Mouse (Mus musculus) megakaryocyte, adult 5-6 weeks (primary cell): ENCODE measurements around the gene B4galt2. TPM values are rescaled to one million over a fixed set of nuclear protein-coding genes. Genes with fewer than 3 reads are reported as not detected.

Experiments used
- ATAC-seq: 2 replicates; pipeline ENCODE4 v1.8.0; 2016; ENCODE audit warnings: mild to moderate bottlenecking, inconsistent platforms; ENCODE audit not compliant: poor library complexity, severe bottlenecking
- total RNA-seq, 2 experiments: library from RNA; stranded (forward) in 1 of 2; stranded (reverse) in 1 of 2; fragments of 153-499, 151-499 nt in 1 of 2; fragments of 221-1000, 200-1000 nt in 1 of 2; gene quantifications; 2 replicates each; pipeline versions ENCODE4 v1.2.3 to v1.2.4; 2015 to 2017

Gene B4galt2
- total RNA-seq, 2 experiments from 2014 or later, result not detected

DNA sequence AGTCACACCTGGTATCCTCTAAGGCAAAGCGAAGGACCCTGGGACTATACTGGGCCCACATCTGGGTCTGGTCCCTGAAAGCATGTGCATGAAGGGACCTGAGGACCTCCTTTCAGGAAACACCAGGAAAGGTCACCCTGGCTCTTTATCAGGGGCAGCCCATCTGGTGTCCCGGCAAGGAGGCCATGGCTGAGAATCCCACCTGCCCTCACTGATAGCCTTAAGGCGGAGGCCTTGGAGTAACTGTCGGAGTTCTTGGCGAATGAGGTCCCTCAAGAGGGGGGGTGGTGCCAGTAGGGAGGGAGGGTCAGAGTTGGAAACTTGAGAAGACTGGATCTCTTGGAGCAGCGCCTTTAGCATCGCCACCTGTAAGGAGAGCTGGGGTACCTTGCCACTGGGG, 11.5 kb downstream of the B4galt2 start:
- ATAC-seq, result no peak

DNA sequence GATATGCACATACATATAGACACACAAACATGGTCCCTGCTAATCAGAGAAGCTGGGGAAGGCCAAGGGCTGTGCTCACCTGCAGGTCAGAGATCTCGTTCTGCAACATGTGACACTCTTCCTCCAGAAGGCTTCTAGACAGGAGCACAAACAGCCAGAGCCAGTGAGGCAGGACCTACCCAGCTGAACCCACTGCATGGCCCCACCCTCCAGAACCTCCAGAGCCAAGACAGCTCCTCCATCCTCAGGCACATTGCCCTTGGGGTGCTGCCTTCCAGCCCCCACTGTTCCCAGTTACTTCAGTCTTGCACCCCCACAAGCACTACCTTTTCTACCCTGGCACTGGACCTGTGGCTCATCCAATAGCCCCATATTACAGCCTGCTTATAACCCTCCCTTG, 12.8 kb downstream of the B4galt2 start:
- ATAC-seq, result no peak

DNA sequence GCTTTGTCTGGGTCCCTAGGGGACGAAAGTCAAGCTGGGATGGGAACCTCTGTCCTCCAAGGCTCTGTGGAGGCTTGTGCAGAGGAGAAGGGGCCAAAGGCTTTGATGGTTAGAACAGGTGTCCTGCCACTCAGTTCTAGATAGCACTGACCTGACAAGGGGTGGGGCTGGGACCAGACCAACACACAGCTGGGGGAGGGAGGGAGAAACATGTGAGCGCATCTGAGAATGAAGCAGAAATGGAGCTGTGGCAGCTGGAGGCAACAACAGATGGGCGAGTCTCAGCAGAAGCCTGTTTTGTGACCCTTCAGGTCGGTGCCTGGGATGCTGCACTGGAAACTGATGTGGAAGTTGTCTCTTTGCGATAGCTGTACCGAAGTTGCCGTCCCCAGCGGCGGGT, 14.0 kb downstream of the B4galt2 start:
- ATAC-seq, result no peak

DNA sequence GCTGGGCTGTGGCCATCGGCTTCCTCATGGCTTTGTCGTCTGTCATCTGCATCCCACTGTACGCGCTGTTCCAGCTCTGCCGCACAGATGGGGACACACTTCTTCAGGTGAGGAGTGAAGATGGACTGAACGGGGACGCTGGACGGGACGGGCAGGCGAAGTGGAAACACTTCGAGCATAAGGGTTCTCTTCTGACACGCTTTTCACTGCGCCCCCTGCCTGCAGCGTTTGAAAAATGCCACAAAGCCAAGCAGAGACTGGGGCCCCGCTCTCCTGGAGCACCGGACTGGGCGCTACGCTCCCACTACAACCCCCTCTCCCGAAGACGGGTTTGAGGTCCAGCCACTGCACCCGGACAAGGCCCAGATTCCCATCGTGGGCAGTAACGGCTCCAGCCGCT, 15.5 kb downstream of the B4galt2 start:
- ATAC-seq, result peak; percentile 57

DNA sequence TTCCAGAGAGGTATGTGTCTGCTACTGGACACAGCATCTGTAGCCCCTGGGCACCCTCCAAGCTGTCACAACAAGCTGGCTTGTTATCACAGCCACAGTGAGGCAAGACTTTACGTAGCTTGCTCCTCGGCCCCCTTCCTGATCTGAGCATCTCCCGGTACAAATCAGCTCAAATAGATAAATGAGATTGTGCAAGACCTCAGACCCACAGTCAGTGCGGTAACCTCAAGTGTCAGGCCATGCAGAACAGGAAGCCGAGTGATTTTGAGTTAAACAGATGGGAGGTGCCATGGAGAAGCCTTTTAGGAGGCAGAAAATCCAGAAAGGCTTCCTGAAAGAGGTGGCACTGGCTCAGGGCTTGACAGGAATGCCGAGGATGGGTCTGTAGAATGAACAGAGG, 16.3 kb downstream of the B4galt2 start:
- peak; percentile 55 for ATAC-seq

DNA sequence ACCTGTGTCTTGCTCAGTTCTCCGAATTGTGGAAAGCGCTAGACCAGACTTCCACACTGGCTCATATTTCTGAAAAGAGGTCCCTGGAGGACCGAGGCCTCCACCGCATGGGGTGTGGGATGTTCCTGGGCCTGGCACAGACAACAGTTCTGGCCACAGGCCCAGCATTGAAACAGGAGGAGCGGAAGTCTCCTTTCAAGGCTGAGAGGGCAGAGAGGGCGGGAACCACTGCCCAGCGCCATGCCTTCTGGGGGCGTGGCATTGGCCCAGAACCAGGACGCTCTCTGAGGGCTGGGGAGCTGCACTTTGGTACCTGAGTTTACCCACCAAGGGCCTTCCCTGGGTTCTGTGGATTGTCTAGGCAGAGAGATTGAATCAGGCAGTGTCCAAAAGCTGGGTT, 17.2 kb downstream of the B4galt2 start:
- ATAC-seq, result peak; percentile 51

DNA sequence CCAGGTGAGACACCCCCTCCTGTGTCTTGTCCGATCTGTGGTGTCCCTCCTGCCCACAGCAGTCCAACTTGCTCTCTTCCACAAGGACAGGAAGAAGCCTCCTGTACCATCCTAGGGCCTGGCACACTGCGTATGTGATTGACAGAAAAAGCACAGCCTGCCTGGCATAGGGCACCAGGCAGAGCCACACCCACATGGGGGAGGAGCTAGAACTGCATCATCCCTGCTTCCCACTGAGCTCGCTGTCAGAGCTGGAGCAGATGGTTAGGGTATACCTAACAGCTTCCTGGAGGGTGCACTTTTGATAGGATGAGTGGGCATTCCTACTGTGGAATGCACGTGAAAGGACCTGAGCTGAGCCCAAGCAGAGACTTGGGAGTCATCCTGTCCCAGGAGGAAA, 20.5 kb downstream of the B4galt2 start:
- ATAC-seq, result peak; percentile 45; the same call in 1 of the 2 replicates

DNA sequence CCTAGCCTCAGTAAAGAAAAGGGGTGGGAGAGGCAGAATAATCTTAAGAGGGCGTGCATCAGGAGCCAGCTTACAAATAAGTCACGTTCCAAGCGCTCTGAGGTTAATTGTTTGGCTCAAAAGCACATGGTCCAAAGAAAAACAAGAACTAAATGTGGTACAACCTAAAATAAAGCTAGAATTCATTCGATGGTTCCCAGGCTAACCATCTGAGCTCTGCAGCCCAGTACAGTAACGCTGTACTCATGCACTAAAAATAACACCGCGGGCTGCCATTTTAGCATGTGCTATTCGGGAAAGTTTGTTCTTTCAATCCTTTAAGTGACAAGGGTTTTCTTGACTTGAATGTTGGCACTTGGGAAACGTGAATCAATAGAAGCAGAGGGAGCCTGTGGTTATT, 22.7 kb downstream of the B4galt2 start:
- no peak for ATAC-seq

DNA sequence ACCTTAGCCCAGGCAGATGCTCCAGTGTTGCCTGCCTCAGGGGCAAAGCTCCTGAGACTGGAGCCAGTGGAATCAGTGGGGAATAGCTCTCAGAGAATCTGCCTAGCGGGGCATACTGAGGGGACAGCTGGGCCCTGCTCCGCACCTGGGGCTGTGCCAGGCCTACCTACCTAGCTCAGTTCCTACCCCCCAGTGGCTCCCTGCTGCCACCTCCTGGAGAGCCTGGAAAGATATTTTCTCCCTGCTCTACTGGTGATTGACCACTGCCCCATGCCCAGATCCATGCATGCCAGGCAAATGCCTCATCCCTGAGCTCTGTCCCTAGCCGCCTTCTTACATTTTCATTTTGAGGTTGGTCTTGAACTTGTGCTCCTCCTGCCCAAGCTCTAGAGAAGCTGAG, 24.5 kb downstream of the B4galt2 start:
- ATAC-seq, result peak; percentile 45; the same call in 1 of the 2 replicates

DNA sequence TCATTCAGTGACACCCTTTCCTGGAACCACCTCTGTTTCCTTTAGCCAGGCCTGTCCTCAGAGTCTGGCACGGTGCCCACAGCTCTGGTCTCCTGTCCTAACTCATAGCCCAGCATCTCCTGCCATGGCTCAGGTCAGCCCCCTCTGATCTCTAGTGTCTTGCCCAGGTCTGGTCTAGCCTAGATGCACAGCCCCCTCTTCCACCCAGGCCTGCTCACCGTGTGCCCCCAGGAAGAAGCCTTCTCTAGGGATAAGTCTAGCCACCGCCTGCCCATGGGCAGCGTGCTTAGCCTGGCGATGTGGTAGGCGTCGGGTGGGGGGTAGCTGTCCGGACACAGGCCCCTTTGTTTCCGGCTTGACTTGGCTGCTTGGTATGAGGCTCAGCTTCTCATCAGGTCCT, 28.1 kb downstream of the B4galt2 start:
- ATAC-seq, result no peak

DNA sequence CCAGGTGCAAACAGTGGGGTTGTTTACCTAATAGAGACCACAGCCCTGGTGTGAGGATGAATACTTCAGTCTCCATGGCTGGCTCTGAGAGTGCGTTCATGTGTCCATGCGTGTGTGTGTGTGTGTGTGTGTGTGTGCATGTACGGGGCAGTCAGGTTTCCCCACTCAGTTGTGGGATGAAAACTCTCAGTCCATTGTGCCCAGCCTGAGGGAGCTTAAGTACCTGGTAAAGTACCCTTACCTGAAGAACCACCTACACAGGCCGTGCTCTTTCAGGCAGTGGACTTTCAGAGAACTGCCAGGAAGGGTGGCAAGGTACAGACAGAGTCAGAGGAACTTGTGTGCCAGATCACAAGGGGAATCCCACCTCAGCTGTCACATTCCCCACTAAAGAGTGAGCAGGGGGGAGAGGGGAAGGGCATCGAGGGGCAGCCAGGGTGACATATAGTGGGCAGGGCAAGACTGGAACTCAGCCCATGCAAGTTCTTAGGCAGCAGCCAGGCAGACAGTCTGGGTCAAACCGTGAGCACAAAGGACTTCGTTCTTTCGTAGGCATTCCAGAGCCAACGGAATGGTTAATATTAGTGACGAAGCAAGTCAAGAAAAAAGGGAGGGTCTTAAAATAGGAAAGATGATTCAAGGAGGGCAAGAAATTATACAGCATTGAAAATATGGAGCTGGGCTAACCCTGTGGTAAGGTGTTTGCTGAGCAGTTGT, 31.0 kb downstream of the B4galt2 start:
- no peak for ATAC-seq

DNA sequence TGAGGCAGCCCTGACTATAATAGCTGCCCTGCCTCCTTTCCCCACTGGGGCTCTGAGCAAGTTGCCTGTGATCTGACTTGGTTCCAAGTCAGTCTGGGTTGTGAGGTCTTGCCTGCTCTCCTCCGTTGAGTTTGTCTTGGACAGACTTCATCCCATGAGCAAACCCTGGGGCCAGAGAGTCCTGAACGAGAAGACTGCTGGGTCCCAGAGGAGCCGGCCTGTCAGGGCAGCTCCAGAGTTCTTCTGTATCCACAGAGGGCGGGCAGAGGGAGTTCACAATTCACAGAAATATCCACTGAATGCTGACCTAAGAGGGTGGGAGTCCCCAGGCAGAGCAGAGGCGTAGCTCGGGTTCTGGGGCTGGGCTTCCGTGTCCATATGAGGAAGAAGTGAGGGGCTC, 32.4 kb downstream of the B4galt2 start:
- no peak for ATAC-seq

DNA sequence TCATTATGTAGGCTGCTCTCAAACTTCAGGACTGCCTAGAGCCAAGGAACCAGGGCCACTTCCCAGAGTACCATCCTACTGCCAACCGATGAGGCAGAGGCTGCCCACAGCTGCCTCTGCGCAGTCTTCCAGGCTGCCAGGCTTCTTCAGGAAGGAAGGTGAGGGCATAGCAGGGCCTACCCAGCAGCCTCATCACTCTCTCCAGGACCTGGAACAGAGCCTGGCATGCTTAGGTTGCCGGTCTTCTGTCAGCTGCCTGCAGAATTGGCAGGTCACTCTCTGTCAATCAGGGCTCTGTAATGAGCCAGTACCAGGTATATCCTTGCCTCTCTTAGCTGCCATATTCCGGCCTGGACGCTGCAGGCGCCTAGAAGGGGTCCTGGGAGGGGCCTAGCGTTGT, 33.1 kb downstream of the B4galt2 start:
- ATAC-seq, result no peak

DNA sequence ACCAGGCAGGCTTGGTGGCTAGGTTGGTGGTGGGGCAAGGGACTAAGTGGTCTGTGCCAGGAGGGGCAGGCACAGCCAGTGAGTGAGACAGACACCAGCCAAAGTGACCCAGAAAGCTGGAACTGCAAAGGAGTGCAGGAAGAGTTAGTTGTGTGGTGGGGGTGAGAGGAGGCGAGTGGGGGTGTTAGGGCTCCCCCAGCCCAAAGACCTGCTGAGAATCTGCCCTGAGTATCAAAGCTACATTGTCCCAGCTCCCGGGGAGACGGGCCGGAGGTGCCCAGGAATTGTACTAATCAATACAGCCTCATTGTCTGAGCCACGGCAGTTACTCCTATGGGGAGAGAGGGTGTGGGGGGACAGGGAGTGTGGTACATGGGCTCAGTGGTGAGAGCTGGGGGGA, 33.8 kb downstream of the B4galt2 start:
- ATAC-seq, result no peak

DNA sequence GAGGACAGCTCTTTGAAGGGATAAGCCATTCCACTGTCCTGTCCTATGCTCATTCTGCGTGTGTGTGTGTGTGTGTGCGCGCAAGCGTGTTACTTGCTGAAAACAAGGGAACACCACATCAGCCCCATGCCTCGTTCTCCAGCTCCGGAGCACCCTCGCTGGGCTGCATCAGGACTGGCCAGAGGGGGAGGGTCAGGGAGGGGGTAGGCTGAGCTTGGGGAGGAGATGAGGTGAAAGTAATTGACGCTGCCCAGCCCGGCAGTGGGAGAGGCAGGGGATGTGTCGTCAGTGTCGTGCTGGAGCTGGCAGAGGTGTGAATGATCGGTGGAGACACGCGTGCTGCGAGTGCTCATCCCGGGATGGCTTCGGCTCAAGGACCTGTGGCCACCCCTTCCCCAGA, 34.2 kb downstream of the B4galt2 start:
- no peak for ATAC-seq

DNA sequence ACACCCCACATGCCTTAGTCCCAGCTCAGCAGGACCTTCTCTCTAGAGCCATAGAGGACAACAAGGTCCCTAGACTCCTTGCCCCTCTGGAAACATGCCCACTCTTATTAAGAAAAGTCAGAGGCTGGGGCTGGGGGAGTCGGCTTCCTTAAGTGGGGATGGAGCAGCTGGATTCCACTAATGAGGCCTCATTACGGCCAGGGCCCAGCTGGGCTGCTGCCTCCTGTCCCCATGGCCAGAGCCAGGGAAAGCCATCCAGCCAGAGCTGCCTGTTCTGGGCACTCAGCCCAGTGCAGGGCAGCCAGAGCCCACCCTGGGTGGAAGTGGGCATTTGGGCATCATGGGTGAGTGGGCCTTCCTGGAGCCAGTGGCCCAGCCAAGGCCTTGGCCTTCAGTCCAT, 36.3 kb downstream of the B4galt2 start:
- ATAC-seq, result no peak

DNA sequence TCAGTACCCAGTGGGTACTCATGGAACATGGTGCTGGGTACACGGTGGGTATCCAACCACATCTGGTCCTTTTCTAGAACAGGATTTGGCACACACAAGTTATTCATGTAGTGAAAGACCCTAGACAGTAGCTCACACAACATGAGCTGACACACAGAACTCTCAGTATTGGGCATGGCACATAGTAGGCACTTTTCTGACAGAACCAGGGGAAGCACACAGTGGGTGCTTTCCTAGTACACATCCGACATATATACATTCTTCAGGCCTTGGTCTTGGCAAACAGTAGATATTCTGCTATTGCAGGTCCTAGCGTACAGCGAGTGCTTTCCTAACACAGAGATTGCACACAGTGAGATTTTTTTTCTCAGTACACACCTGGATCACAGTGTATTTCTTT, 37.0 kb downstream of the B4galt2 start:
- no peak for ATAC-seq

DNA sequence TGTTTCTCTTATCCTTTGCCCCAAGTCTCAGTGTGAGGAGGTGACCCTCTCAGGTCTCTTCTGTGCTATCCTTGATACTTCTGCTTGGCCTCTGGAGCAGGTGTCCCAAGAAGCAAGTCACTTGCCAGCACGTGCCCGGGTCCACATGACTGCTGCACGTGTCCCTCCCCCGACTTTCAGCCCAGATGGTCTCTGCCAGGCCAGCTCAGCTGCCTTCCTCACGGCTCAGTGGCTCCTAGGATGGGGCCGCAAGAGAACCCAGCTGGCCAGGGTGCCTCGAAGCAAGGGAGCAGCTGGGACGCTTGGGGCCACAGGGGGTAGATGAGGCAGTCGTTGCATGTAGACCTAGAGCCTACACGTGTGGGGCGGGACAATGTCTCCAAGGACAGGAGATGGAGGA, 38.0 kb downstream of the B4galt2 start:
- no peak for ATAC-seq

DNA sequence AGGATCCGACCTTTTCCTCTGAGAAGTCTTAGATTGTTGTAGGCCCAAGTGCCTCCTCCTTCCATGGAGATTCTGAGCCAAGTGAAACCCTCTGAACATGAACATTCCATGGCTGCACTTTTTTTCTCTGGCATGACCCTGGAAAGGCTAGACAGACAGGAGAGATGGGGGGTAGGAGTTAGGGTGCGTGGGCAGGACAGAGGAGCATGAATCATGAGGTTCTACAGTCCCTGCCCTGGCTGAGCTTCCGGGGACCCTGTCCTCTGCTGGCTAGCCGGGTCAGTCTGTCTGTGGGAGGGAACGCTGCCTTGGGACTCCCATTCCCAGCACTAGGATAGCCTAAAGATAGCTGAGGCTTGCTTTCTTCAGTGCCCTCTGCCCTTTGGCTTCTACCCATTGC, 38.8 kb downstream of the B4galt2 start:
- no peak for ATAC-seq

DNA sequence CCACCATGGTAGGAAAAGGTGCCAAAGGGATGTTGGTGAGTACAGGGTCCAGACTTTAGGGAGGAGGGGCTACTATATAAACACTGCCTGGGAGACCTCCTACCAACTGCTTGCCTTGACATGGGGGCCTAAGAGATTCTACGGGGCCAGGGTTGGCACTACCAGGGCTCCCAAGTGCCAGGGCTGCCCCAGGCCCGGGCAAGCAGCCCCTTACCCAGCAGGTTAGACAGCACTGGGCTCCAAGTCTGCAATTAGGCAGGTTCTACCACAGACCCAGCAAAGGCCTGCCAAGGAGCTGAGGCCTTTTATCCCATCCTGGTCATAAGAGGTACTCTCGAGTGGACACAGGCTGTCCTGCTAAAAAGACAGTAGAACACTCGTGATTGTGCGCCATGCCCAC, 40.2 kb downstream of the B4galt2 start:
- ATAC-seq, result no peak

DNA sequence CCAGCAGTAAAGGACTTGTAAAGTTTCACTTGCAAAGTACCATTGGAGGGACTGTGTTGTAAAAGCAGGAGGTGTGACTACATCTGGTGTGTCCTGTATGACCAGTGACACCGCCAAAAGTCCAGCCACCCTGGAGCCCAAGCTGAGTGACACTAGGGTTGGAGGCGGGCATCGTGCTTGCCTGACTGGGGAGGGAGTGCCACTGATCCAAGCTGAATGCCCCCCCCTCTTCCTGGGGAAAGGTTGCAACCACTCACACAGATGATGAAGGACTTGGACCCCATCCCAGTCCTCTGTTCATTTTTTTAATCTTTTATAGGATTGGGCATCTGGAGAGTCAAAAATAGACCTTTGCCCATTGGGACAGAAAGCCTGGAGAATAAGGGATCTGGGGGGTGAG, 41.7 kb downstream of the B4galt2 start:
- no peak for ATAC-seq

DNA sequence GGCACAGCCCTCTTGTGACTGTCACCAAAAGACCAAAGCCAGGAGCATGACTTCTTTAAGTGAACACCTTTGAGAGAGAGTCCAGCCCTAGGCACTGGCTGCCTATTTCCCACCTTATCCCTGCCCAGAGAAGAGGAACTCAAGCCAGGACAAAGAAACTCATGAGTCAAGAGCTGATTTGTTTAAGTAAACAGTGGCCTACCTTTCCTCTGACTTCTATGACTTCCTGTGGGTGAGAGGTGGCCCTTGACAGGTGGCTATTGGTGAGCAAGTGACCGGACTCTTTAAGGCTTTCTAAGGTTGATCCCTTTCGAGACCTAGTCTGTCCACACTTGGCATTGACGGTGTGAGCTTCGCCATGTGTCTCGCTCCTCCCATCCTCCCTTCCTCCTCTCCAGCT, 42.5 kb downstream of the B4galt2 start:
- no peak for ATAC-seq

DNA sequence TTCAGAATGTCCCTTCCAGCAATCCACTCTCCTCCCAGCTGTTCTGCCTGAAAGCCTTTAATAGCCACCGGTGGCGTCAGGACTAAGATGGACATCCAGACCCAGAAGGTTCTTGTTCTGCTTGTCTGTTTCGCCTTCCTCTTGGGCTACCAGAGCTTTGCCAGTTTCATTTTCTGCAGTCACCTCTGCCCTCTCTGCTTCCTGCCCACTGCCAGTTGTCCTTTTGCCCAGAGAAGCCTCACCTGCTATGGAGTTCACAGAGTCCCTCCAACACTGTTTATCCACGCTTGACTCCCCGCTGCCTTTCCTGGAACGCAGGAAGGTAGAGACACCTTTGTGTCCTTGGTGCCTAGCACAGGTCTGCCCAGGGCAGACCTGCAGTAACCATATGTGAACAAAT, 43.9 kb downstream of the B4galt2 start:
- ATAC-seq, result no peak
